Mouse (Mus musculus) neural tube, embryonic 10.5 days (tissue): ENCODE measurements around the gene Zdhhc19.

Experiments
- DNase-seq: peaks from one replicate; pipeline ENCODE4 v3.0.0-alpha.2; 2017; ENCODE audit warnings: low spot score; ENCODE audit errors: extremely low spot score

Gene Zdhhc19

DNA sequence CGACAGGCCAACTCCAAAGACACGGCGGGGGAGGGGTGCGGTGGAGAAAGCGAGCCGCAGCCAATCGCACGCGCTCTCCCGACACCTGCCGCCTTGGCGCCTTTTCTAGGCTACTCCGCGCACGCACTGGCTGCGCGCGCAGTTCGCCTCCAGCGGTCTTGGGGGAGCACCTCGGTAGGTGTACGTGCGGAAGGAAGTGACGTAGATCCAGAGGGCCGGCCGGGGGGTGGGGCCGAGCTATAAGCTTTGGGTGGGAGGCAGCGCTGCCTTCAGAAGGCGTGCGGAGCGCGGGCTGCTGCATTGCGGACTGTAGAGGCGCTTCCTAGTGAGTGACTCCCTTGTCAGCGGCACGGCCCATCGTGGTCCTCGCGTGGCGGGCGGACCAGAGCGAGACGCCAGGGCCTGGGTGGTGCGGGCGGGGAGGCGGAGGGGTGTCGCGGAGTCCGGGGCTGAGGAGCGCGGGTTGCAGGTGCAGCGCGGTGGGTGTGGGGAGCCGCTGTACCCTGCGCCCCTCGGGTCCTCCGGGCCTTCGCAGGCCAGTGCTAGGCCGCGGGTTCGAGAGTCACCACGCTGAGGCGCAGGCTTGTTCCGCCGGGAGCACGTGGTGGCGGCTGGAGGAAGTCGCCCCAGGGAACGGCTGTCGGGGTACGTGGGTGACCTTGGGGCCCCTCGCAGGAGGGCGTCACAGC, 112.8 kb downstream of the Zdhhc19 start, which contains the start of gene Tfrc:
Gene Tfrc, plus strand, starts transcription at position 209 of the 689 bp plus-strand sequence.
- peak; percentile 98 for DNase-seq

DNA sequence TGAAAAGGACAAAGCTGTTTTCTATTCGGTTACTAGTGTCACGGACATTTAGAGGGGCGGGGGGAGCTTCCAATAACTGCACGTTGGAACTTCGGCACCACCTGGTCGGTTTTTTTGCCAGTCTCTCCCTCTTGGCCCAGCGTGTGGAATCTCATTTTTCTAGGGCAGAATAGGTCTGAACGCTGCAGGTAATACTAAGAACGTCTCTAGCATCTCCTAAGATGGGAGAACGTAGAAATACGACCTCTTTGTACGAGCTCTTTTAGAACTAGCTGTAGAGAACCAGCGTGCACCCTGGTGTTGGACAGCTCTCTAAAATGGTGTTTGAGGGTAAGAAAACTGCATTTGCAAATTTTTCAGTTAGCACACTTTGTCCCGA, 113.3 kb downstream of the Zdhhc19 start:
- no peak for DNase-seq

DNA sequence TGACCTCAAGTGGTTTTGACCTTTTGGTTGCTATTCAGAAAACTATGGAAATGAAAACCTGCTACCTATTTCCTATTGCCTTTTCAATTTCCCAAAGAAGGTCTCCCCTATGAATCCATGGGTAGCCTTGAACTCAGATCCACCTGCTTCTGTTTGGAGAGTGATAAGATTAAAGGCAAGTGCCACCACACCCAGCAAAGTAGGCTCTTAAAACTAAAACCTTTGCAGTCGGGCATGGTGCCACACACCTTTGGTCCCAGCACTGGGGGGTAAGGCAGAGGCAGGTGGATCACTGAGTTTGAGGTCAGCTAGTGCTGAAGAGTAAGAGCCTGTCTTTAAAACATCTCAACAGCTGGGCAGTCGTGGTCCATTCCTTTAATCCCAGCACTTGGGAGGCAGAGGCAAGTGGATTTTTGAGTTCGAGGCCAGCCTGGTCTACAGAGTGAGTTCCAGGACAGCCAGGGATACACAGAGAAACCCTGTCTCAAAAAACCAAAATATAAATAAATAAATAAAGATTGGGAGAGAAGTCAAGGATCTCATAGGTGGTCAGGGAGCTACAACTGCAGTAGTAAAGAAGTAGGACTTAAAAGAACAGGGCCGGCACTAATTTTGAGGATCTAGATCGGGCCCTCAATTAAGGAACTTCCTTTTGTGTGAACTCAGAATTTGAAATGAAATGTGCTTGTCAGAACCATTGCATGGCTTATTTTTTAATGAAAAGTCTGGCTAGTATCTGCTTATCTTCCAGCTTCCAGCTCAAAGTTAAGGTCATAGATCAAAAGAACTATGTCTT, 114.6 kb downstream of the Zdhhc19 start:
- no peak for DNase-seq
